Mouse (Mus musculus): ENCODE data around the gene Otog. TPM values are rescaled to one million over a fixed set of nuclear protein-coding genes. Genes with fewer than 3 reads are reported as not detected.

The Otog gene
- total RNA-seq (2023), result 1 to 10 TPM in 1 of 2 experiments, under 1 TPM in 1; 0.80 to 1.2 TPM

DNA sequence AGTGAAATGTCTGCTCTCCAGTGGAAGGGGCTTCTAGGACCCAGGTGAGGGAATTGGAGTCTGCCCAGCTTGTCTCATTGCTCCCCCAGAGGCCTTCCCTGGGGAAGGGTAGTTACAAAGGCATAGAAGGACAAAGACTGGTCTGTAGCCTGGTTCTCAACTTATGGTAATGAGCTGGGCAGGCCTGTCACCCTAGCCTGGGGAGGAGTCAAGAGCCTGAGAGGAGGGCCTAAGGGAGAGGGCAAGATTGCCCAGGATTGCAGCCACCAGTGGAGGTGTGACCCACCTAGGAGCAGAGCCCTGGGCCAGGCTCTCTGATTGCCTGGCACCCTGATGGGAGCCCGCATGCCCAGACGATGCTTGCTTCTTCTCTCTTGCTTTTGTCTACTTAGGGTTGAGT lies at the start of gene Otog:
TSS of gene Otog (plus strand) at position 292 of the 400 bp plus-strand sequence.

DNA sequence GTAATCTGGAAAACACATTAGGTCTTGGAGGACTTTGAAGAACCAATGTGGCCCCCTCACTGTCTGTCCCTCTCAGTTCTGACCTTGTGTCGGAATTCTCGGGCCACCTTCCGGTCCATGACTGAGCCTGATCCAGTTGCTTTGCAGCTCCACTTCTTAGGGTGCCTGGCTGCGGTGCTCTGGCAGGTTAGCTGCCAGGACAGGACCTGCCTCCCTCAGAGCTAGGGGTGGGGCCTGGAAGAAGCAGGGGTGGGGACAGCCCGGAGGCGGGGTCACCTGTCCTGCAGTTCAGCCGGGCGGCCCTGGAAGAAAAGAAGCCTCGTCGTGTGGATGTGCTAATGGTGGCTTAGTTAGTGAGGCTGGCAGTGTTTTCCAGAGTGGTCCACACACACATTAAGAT lies 2.4 kb upstream of the Otog start, which contains the start of gene Ush1c:
TSS of gene Ush1c (minus strand) at position 158 of the 400 bp plus-strand sequence.

Other genes starting within 250 kb of the Otog start
- not detected for gene Abcc6, start 210.7 kb upstream of the Otog start, total RNA-seq (2023)
- 10 to 100 TPM; 29.1 to 29.3 TPM for gene Nomo1, start 207.3 kb upstream of the Otog start, total RNA-seq (2023)
- gene Kcnj11, start 140.2 kb upstream of the Otog start, total RNA-seq (2023), result not detected
- gene Abcc8, start 61.0 kb upstream of the Otog start, total RNA-seq (2023), result under 1 TPM; 0.26 to 0.67 TPM
- gene Ush1c, start 2.5 kb upstream of the Otog start, total RNA-seq (2023), result under 1 TPM in 1 of 2 experiments, not detected in 1; 0.31 TPM
- gene Myod1, start 135.5 kb downstream of the Otog start, total RNA-seq (2023), result not detected
- under 1 TPM in 1 of 2 experiments, not detected in 1; 0.07 TPM for gene Kcnc1, start 155.5 kb downstream of the Otog start, total RNA-seq (2023)